Mouse (Mus musculus): ENCODE data around the gene Mcm5.

Mcm5 gene

GRCm38 (mm10) chr8:75172009-75172685 is 62.8 kb downstream of the Mcm5 start:
- no peak for DNase-seq (ENCODE audit: low spot score)

Data from testis, postnatal 14 days (tissue).